Mouse (Mus musculus) MEL-GATA-1-ER (cell line): ENCODE results near the gene Zfp335.
A peak's percentile ranks its signal among the peaks of the same experiment; 100 is the strongest.

ENCODE experiments used
- DNase-seq: peaks from one replicate; pipeline ENCODE4 v3.0.0-alpha.2; 2012; ENCODE audit warnings: low read depth; ENCODE audit errors: extremely low read depth

Zfp335 gene

GRCm38 (mm10) chr2:164930706-164931581 lies 19.4 kb upstream of the Zfp335 start:
- DNase-seq: no peak

- peak; percentile 55 for DNase-seq
Measured at GRCm38 (mm10) chr2:164924100-164924857, 12.7 kb upstream of the Zfp335 start.

GRCm38 (mm10) chr2:164923291-164923690 lies 11.7 kb upstream of the Zfp335 start:
- no peak for DNase-seq

- DNase-seq: no peak
Measured at GRCm38 (mm10) chr2:164921984-164922383, 10.4 kb upstream of the Zfp335 start.

- DNase-seq: peak; percentile 36
Measured at GRCm38 (mm10) chr2:164918325-164918724, 6.8 kb upstream of the Zfp335 start.

- DNase-seq: no peak
Measured at GRCm38 (mm10) chr2:164917371-164917770, 5.8 kb upstream of the Zfp335 start.

- DNase-seq: no peak
Measured at GRCm38 (mm10) chr2:164916820-164917219, 5.3 kb upstream of the Zfp335 start.

GRCm38 (mm10) chr2:164913428-164913786 lies 1.9 kb upstream of the Zfp335 start:
- peak; percentile 77 for DNase-seq

GRCm38 (mm10) chr2:164912749-164913427 lies 1.3 kb upstream of the Zfp335 start:
- peak; percentile 67 for DNase-seq

- DNase-seq: peak; percentile 53
Measured at GRCm38 (mm10) chr2:164912151-164912550, 594 bp upstream of the Zfp335 start.

- no peak for DNase-seq
Measured at GRCm38 (mm10) chr2:164910360-164911061, 1.0 kb downstream of the Zfp335 start.

GRCm38 (mm10) chr2:164909542-164909941 lies 2.0 kb downstream of the Zfp335 start:
- no peak for DNase-seq

GRCm38 (mm10) chr2:164909100-164909499 lies 2.5 kb downstream of the Zfp335 start:
- DNase-seq: no peak

- no peak for DNase-seq
Measured at GRCm38 (mm10) chr2:164908011-164908410, 3.5 kb downstream of the Zfp335 start.

GRCm38 (mm10) chr2:164907511-164907910 lies 4.0 kb downstream of the Zfp335 start:
- DNase-seq: no peak

- DNase-seq: no peak
Measured at GRCm38 (mm10) chr2:164906071-164906470, 5.5 kb downstream of the Zfp335 start.

- no peak for DNase-seq
Measured at GRCm38 (mm10) chr2:164903496-164903895, 8.1 kb downstream of the Zfp335 start.

- DNase-seq: no peak
Measured at GRCm38 (mm10) chr2:164901380-164901779, 10.2 kb downstream of the Zfp335 start.

GRCm38 (mm10) chr2:164899723-164900459 lies 11.7 kb downstream of the Zfp335 start:
- DNase-seq: no peak

- DNase-seq: no peak
Measured at GRCm38 (mm10) chr2:164899034-164899433, 12.5 kb downstream of the Zfp335 start.

- no peak for DNase-seq
Measured at GRCm38 (mm10) chr2:164898008-164898407, 13.5 kb downstream of the Zfp335 start.
